Mouse (Mus musculus) frontal cortex, postnatal 36 days (tissue): Measurements from ENCODE around the gene Ankrd1.
A peak's percentile ranks its signal among the peaks of the same experiment; 100 is the strongest.

ENCODE experiments used
- DNase-seq, 2 experiments: peaks; one replicate each; pipeline ENCODE4 v3.0.0; 2022; ENCODE audit warnings: low spot score in 2 of 2

Ankrd1 gene

DNA sequence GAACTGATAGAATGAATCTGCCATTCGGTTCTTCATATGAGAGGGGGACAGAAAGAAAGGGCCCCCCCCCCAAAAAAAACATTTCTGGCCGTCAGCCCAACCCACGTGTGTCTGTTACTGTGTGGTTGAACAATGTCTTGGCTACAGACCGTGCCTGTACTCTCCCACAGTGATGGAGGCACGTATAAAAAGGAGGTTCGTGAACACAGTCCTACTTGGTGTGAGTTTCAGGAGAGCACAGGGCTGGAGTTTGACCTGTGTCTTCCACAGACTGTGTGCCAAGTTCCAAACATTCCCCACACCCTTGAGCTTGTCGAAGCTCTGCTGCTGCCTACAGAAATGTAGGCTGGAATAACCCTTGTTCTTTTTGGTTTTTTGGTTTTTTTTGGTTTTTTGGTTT, 9.4 kb downstream of the Ankrd1 start:
- DNase-seq = no peak

DNA sequence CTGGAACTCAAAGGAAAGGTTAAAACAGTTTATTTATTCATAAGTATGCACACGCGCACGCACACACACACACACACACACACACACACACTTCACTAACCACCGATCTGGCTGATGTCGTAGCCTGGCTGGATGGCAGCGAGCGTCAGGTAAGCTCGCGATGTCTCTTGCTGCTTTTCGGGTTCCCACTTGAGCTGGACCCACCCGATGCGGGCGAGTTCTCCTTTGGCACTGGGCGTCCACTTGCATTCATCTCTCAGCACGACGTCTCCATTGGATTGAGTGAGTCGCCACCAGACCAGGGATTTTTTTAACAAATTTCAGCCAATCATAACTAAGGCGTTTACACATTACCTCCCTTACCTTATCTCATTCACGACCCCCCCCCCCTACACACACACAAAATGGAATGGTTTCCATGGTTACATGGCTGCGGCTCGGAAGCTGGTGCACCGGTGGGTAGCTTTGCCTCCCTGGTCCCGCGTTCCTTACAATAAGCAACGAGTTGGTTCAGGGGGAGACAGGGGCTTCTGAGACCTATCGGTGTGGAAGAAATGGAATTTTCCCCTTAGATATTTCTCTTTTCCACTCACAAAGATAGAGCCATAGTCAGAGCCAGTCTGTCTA, 10.5 kb downstream of the Ankrd1 start:
- no peak for DNase-seq

DNA sequence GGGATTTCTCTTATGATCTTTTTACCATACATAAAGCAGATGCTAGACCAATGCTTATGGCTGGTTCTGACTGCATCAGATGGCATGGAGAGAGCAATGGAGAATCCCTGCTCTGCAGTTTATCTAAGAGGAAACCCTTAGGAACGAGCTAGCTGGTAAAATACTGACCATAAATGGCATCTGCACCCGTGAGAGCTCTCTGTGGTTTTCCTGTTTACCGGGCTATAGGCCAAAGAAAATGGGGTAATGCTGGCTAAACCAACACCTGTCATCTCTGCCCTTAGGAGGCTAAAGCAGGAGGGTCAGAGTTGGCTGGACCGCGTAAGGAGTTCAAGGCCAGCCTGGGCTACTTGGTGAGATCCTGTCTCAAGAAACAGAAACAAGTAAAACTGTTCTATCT, 16.0 kb downstream of the Ankrd1 start:
- no peak for DNase-seq

DNA sequence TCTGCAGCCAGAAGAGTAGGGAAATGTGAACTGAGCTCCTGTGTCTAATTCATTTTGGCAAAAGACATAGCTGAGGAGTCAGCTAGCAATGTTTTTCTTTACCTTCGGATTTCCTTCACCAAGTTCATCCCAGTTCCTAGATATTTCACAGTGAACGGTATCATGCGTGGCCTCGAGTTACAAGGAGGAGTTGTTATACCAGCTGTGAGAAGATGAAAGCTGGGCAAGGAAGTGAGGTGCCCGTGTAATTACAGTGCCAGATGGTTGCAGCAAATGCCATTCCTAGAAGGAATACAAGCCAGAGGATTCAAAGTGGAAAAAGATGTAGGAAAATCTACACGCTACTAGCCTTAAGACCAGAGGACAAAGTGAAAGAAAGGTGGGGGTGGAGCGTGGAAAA, 21.0 kb downstream of the Ankrd1 start:
- peak in 1 of 2 experiments; percentile 12 for DNase-seq

DNA sequence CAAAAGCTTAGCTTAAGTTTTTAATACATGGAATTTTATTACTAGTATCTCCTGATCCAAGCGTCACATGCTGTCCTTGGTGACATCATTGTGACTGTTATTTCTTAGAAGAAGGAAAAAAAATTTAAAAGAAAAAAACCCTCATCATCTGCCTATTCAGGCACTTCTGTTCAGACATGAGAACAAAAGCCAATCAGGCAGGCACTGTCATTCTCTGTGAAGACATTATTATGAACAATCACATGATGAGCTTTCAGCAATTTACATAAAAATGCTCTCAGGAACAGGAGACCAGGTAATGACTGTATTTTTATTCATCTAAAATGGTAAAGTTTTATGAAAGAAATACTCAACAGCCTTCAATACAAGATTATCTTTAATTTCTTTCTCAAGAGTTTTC, 21.6 kb downstream of the Ankrd1 start:
- no peak for DNase-seq

DNA sequence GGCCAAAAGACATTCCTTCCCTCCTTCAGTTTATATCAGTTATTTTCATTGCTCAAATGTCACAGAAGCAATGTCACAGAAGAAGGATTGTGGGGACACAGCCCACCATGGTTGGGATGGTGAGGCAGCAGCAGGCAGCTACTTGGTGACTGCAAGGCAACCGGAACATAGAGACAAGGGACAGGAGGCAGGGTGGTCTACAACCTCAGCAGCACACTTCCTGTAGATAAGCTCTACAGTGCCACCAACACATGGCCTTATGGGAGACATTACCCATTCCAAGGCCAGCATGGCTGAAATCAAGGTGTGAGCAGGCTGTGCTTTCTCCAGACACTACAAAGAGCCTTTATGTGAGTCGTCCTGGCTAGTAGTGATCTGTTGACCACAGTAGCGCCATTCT, 22.7 kb downstream of the Ankrd1 start:
- DNase-seq = no peak

DNA sequence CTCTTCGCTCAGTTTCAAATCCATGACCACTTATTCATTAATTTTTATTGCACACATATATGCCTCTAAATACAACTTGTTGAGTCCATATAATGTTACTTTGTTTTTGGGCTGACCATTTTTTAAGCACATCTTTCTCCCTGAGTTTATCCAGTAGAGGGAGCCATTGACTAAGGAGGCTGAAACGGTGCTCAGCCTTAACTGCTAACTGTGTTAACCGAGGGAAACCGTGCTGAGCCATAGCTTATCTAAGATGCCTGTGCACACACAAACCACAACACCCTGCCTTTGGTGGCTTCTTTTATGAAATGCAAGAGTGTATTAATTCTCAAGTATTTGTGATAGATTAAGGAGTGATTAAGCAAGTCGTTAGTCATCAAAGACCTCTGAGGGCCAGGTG, 29.1 kb downstream of the Ankrd1 start:
- DNase-seq = peak in 1 of 2 experiments; percentile 12

DNA sequence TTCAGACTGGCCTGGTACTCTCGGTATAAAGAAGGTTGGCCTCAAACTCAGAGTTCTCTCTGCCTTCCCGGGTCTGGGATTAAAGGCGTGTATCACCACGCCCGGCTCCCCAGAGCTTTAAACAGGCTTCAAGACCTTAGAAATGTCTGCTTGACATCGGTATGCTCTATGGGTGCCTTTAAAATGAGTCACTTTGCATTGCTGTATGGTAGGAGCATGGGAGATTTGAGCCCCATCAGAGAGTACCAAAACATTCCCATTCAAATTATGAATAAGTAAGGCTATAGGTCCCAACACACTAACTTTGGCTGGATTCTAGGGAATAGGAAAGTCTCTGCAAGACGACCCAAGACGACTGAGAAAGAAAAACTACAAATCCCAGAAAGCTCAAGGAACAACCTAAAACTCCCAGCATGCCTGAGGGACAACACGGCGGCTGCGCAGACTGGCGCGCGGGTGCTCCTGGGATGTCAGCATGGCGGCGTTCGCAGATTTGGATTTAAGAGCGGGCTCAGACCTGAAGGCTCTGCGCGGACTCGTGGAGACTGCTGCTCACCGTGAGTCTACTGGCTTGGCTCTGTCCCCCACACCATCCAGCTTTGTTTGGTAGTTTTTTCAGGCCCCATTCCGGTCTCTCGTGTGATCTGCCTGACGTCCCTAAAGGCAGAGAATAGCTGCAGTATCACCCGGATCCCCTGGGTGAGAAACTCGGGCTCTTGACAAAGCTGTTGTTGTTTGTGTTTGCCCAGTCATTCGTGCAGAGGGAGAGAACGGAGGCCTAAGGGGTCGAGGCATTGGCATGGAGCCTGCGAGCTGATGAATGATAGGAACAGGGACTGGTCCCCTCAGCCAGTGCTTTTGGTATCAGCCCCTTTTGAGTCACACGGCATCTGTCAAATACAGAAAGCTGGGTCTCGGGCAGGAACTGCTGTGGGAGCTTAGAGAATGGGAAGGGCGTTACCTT, 36.4 kb downstream of the Ankrd1 start, which contains the start of gene Rpp30:
Rpp30 (plus strand) TSS at position 455 of the 964 bp plus-strand sequence.
- peak; percentile 84 to 88 for DNase-seq

DNA sequence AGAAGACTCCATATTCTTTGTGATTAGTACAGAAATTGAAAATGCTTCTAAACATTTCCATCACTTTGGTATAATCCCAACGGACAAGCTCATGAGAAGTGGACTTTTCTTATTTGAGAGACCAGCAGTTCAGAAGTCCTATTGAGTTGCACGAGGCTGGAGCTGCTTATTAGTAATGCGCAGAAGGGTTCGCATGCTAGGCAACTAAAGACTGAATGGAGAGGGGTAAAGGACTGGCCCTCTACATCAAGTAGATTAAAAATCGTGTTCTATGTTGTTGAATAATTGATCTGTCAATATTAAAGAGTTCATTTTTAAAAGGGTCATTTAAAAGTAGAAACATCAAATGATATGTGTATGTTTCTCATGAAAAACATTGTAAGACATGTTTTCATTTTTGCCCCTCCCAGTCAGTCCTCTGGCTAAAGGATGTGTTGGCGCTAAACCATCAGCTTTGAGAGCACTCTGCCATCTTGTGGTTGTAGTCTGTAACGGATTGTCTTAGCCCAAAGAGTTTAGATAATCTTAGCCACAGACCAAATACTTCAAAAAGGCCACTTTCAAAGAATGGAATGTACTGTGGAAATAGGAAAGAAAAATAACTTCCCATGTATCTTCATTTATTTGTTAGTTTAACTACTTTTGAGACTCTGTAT, 37.2 kb downstream of the Ankrd1 start:
- DNase-seq = peak in 1 of 2 experiments; percentile 41

DNA sequence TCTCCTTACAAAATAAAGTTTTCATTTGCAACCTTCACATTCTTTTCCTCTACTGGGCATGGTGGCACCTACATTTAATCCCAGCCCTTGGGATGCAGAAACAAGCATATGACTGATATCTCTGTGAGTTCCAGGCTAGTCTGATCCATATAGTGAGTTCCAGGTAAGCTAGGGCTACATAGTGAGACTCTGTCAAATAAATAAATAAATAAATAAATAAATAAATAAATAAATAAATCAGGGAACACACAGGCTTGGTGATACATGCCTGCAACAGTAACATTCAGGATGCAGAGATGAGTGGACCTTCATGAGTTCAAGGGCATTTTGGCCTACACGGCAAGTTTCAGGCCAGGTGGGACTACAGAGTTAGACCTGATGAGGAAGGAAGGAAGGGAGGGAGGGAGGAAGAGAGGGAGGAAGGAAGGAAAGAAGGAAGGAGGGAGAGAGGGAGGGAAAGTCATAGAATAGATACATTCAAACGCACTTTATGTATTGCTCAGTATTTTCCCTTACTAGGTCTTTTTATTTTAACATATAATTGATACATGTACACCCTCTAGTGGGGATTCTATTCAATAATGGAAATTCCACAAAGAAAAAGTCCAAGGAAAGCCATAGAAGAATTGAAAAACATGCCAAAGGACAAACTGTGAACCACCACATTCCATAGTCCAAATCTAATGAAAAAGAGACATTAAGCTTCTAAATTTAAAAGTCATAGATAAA, 56.9 kb downstream of the Ankrd1 start:
- no peak for DNase-seq
